In genomic region chr8:83874881-83875655, GRCm38 (mm10) we compare ENCODE assay signal across 8 mouse cellular contexts. TPM values are rescaled to one million over a fixed set of nuclear protein-coding genes. Genes with fewer than 3 reads are reported as not detected.
DNase-seq lines count a peak whose midpoint lies in the region; ATAC-seq and TF ChIP-seq lines count a peak whose summit lies in the region.

No protein-coding gene starts in this region.

- no peak for TF ChIP-seq CTCF in gastrocnemius, adult 2 months (IDR thresholded peaks at IDR 0.05)
- no peak for TF ChIP-seq CTCF in intestine, postnatal 0 days (IDR thresholded peaks at IDR 0.05; ENCODE audit: low read depth)

- peak overlapping the region; percentile 51; the same call in 1 of the 2 replicates for H3K9ac ChIP-seq in intestine, postnatal 0 days (ENCODE audit: low read depth, low read length)
- H3K9ac ChIP-seq in liver, embryonic 13.5 days, result peak overlapping the region; percentile 36; the same call in 1 of the 2 replicates
- H3K9ac ChIP-seq in neural tube, embryonic 12.5 days, result peak overlapping the region; percentile 70

- H3K4me1 ChIP-seq in intestine, postnatal 0 days (replicated peaks; ENCODE audit: control insufficient read depth, insufficient read depth, low read length), result peaks cover 10% of the 10 kb centered on the region; the same call in 1 of the 2 replicates
- H3K4me1 ChIP-seq in liver, embryonic 13.5 days (replicated peaks), result peaks cover 13% of the 10 kb centered on the region
- H3K4me1 ChIP-seq in neural tube, embryonic 12.5 days, result peaks cover 22% of the 10 kb centered on the region

- H3K27me3 ChIP-seq in intestine, postnatal 0 days (replicated peaks; ENCODE audit: control insufficient read depth, insufficient read depth, low read length), result peaks cover 32% of the 10 kb centered on the region
- H3K27me3 ChIP-seq in liver, embryonic 13.5 days, result peaks cover 61% of the 10 kb centered on the region
- peaks cover 13% of the 10 kb centered on the region for H3K27me3 ChIP-seq in neural tube, embryonic 12.5 days (replicated peaks)

- H3K9me3 ChIP-seq in intestine, postnatal 0 days (ENCODE audit: control insufficient read depth), result no peaks in the 10 kb centered on the region
- H3K9me3 ChIP-seq in liver, embryonic 13.5 days (replicated peaks), result no peaks in the 10 kb centered on the region
- no peaks in the 10 kb centered on the region for H3K9me3 ChIP-seq in neural tube, embryonic 12.5 days

- H3K4me3 ChIP-seq in gastrocnemius, adult 2 months, result peak overlapping the region; percentile 87
- H3K4me3 ChIP-seq in intestine, postnatal 0 days (ENCODE audit: low read depth, low read length), result peak overlapping the region; percentile 61
- H3K4me3 ChIP-seq in liver, embryonic 13.5 days (replicated peaks), result peak overlapping the region; percentile 57
- H3K4me3 ChIP-seq in neural tube, embryonic 12.5 days, result peak overlapping the region; percentile 66

- peak overlapping the region; percentile 86 for H3K4me2 ChIP-seq in intestine, postnatal 0 days (replicated peaks; ENCODE audit: low read depth)
- peak overlapping the region; percentile 69 for H3K4me2 ChIP-seq in liver, embryonic 13.5 days
- peak overlapping the region; percentile 92 for H3K4me2 ChIP-seq in neural tube, embryonic 12.5 days (replicated peaks)

- DNase-seq in gastrocnemius, adult 2 months, result peak; percentile 67
- no peak for DNase-seq in gastrocnemius, adult 18-20 months (ENCODE audit: low spot score)
- peak; percentile 40 to 69 for DNase-seq in cerebellum, postnatal 4 days (ENCODE audit: low spot score in 2 of 2)
- peak; percentile 56 to 64 for DNase-seq in gastrocnemius, postnatal 4 days (ENCODE audit: low spot score in 2 of 2)
- DNase-seq in liver, embryonic 13.5 days, result no peak
- peak; percentile 81 for DNase-seq in yolk sac, embryonic 10.5 days (ENCODE audit: low spot score)

- ATAC-seq in intestine, postnatal 0 days, result peak; percentile 45; the same call in 1 of the 2 replicates
- ATAC-seq in liver, embryonic 13.5 days (ENCODE audit: low read depth), result no peak
- peak; percentile 84 for ATAC-seq in neural tube, embryonic 12.5 days (ENCODE audit: low FRiP score, low read depth)

- peak overlapping the region; percentile 76 for H3K27ac ChIP-seq in gastrocnemius, adult 2 months
- H3K27ac ChIP-seq in intestine, postnatal 0 days (ENCODE audit: low read depth, low read length), result peak overlapping the region; percentile 78
- no peak overlapping the region for H3K27ac ChIP-seq in liver, embryonic 13.5 days
- H3K27ac ChIP-seq in neural tube, embryonic 12.5 days, result peak overlapping the region; percentile 59; the same call in 1 of the 2 replicates

- under 1% methylated on average over 61 of the region's 66 CpGs for WGBS in intestine, postnatal 0 days
- WGBS in liver, embryonic 13.5 days (ENCODE audit: insufficient replicate concordance), result under 1% methylated on average over 59 of the region's 66 CpGs
- under 1% methylated on average over 61 of the region's 66 CpGs for WGBS in neural tube, embryonic 12.5 days

- H3K36me3 ChIP-seq in intestine, postnatal 0 days (ENCODE audit: control insufficient read depth, insufficient read depth), result no peaks in the 10 kb centered on the region
- no peaks in the 10 kb centered on the region for H3K36me3 ChIP-seq in liver, embryonic 13.5 days
- no peaks in the 10 kb centered on the region for H3K36me3 ChIP-seq in neural tube, embryonic 12.5 days

- intact Hi-C loops in gastrocnemius, adult 2 months (cut with DNase I), result loop anchor here (5.0 kb wide), 1 partner anchor 53 kb away; no protein-coding TSS in a partner anchor

RNA-seq across cellular contexts. Expression of gene Adgrl1, which starts 24.8 kb away (rescaled TPM):
- total RNA-seq in gastrocnemius, adult 2 months (2021), result 10 to 100 TPM; 14.7 to 22.5 TPM
- total RNA-seq in gastrocnemius, adult 18-20 months (2021), result 10 to 100 TPM; 14.1 to 17.2 TPM
- total RNA-seq in gastrocnemius, postnatal 4 days (2021), result 10 to 100 TPM; 33.6 to 37.6 TPM
- polyA plus RNA-seq in intestine, postnatal 0 days (2015; fragmentation: Nextera tagmentation; extraction: Ambion mirVana), result 4.4 and 5.6 TPM in 2 replicates
- 1.5 and 1.7 TPM in 2 replicates for polyA plus RNA-seq in liver, embryonic 13.5 days (2015; fragmentation: Nextera tagmentation; extraction: Ambion mirVana)
- 34.8 and 37.0 TPM in 2 replicates for polyA plus RNA-seq in neural tube, embryonic 12.5 days (2016; fragmentation: Nextera tagmentation; extraction: Ambion mirVana)

Comparison
In these comparisons a context has a peak if more than half of its experiments do, and no peak if none do; other contexts are left out.
1. DNase-seq: peak in gastrocnemius, adult 2 months (single experiment), cerebellum, postnatal 4 days (2 of 2), gastrocnemius, postnatal 4 days (2 of 2) and yolk sac, embryonic 10.5 days (single experiment); none in gastrocnemius, adult 18-20 months (single experiment) and liver, embryonic 13.5 days (single experiment).
2. Peak in every context shown above with its lines, with median percentiles within 50 percentile points of each other: H3K4me3 ChIP-seq, H3K4me2 ChIP-seq and H3K9ac ChIP-seq.